Mouse (Mus musculus) liver, adult 2 months (tissue): ENCODE measurements at regions not wholly inside any gene's neighbourhood (a gene's known extent, or its start where the extent isn't known, plus 50 kb on each side); places are given as distances from the start of the nearest gene placed in this dataset.

ENCODE experiments used
- DNase-seq: peaks from one replicate; pipeline ENCODE4 v3.0.0-alpha.2; 2011; ENCODE audit warnings: low read depth, low spot score; ENCODE audit errors: extremely low read depth
- H3K27ac ChIP-seq: fragments of 200-500 bp; replicated peaks from 2 replicates; pipeline ENCODE4 v1.5.1; 2012; ENCODE audit warnings: low read depth, mild to moderate bottlenecking, control low read depth, inconsistent platforms, low read length; ENCODE audit not compliant: insufficient read depth
- H3K27me3 ChIP-seq: fragments of 200-500 bp; 2 replicates; pipeline ENCODE4 v1.6.1; 2012; ENCODE audit warnings: mild to moderate bottlenecking, moderate library complexity, low read length, inconsistent platforms; ENCODE audit not compliant: control insufficient read depth, insufficient read depth
- H3K36me3 ChIP-seq: fragments of 200-500 bp; 2 replicates; pipeline ENCODE4 v1.6.1; 2012; ENCODE audit warnings: low read length, inconsistent platforms; ENCODE audit not compliant: control insufficient read depth, insufficient read depth
- H3K4me1 ChIP-seq: fragments of 200-500 bp; 2 replicates; pipeline ENCODE4 v1.6.1; 2011; ENCODE audit warnings: low read length; ENCODE audit not compliant: control insufficient read depth, insufficient read depth
- H3K4me3 ChIP-seq: fragments of 200-500 bp; 2 replicates; pipeline ENCODE4 v1.5.1; 2011; ENCODE audit warnings: low read depth, mild to moderate bottlenecking, control low read depth, low read length, moderate library complexity; ENCODE audit not compliant: insufficient read depth
- H3K79me2 ChIP-seq: fragments of 200-500 bp; 2 replicates; pipeline ENCODE4 v1.6.1; 2012; ENCODE audit warnings: inconsistent platforms, mild to moderate bottlenecking, low read length, moderate library complexity; ENCODE audit not compliant: control insufficient read depth, insufficient read depth
- H3K9ac ChIP-seq: fragments of 200-500 bp; 2 replicates; pipeline ENCODE4 v1.6.1; 2012; ENCODE audit warnings: low read depth, mild to moderate bottlenecking, control low read depth, inconsistent platforms, low read length
- CTCF ChIP-seq: fragments of 200-500 bp; IDR thresholded peaks from 2 replicates; pipeline ENCODE4 v1.5.1; 2011; ENCODE audit warnings: low read depth, low read length, control low read depth
- POLR2A ChIP-seq: fragments of 200-500 bp; IDR thresholded peaks from 2 replicates; pipeline ENCODE4 v1.6.1; 2011; ENCODE audit warnings: low read length, control low read depth; ENCODE audit not compliant: insufficient read depth; ENCODE audit errors: extremely low read depth
- WGBS: fragments of 180-500 bp; shearing (Covaris S2); methylation state at CpG from one replicate; pipeline ENCODE4 v1.1.7; 2018; 5-methylcytosine and 5-hydroxymethylcytosine counted together

- no peak for TF ChIP-seq POLR2A
- TF ChIP-seq CTCF = no peak
- Histone ChIP-seq H3K4me1 (no peaks in the 10 kb centered on the region), H3K27ac (no peak overlapping the region), H3K27me3 (no peaks in the 10 kb centered on the region), H3K4me3 (no peak overlapping the region), H3K79me2 (no peaks in the 10 kb centered on the region), H3K36me3 (no peaks in the 10 kb centered on the region), H3K9ac (no peak overlapping the region)
- DNase-seq = no peak
- WGBS = 67% methylated on average over 3 of the region's 3 CpGs
These were observed 631.8 kb downstream of the Dok5 start for GRCm38 (mm10) chr2:171363381-171363780.

DNA sequence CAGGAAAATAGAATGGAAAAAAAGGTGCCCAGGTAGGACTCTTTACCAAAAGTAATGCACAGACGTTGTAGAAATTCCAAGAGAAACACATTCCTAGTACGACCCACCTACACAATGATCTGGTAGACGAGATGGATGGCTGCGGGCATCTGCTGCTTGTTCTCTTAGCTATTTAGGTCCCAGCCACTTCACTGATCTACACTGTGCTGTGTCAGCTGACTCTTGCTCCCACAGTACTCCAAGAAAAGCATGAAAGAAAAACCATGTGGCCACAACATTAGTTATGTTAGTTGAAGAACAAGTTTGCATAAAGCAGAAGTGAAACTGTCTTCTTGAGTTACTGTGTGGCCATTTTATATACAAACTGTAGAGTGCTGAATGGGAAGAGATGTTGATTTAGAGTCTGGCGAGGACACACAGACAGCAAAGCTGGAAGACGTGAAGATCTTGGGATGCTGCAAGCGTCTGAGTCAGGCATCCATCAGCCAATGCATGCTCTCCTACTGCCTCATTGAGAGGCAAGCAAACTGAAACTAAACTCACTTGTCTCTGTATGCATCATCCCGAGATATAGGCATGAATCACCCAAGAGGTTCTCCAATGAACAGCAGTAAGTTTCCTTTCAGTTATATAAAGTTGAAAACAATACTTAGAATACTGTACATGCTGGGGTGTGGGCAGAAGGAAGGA lies 626.6 kb downstream of the Dok5 start:
- Histone ChIP-seq H3K9ac (no peak overlapping the region), H3K4me3 (no peak overlapping the region), H3K27me3 (no peaks in the 10 kb centered on the region), H3K27ac (no peak overlapping the region), H3K79me2 (no peaks in the 10 kb centered on the region), H3K36me3 (no peaks in the 10 kb centered on the region), H3K4me1 (no peaks in the 10 kb centered on the region)
- 77% methylated on average over 8 of the region's 8 CpGs for WGBS
- DNase-seq = peak; percentile 1
- no peak for TF ChIP-seq POLR2A
- no peak for TF ChIP-seq CTCF

GRCm38 (mm10) chr2:171348156-171348555 lies 616.5 kb downstream of the Dok5 start:
- H3K27me3 ChIP-seq = no peaks in the 10 kb centered on the region
- H3K27ac ChIP-seq = no peak overlapping the region
- DNase-seq = no peak
- H3K4me3 ChIP-seq = no peak overlapping the region
- H3K79me2 ChIP-seq = no peaks in the 10 kb centered on the region
- no peaks in the 10 kb centered on the region for H3K36me3 ChIP-seq
- no peaks in the 10 kb centered on the region for H3K4me1 ChIP-seq
- TF ChIP-seq POLR2A = no peak
- no peak for TF ChIP-seq CTCF
- WGBS = 80% methylated on average over 2 of the region's 2 CpGs
- no peak overlapping the region for H3K9ac ChIP-seq

- H3K4me1 ChIP-seq = no peaks in the 10 kb centered on the region
- H3K4me3 ChIP-seq = no peak overlapping the region
- WGBS = 74% methylated on average over 14 of the region's 14 CpGs
- H3K27ac ChIP-seq = no peak overlapping the region
- no peaks in the 10 kb centered on the region for H3K27me3 ChIP-seq
- H3K79me2 ChIP-seq = no peaks in the 10 kb centered on the region
- TF ChIP-seq POLR2A = no peak
- TF ChIP-seq CTCF = no peak
- no peak for DNase-seq
- no peaks in the 10 kb centered on the region for H3K36me3 ChIP-seq
- H3K9ac ChIP-seq = no peak overlapping the region
These were observed 602.5 kb downstream of the Dok5 start for GRCm38 (mm10) chr2:171333816-171334757.

GRCm38 (mm10) chr2:171332826-171333225 lies 601.2 kb downstream of the Dok5 start:
- TF ChIP-seq CTCF (no peak), POLR2A (no peak)
- Histone ChIP-seq H3K36me3 (no peaks in the 10 kb centered on the region), H3K79me2 (no peaks in the 10 kb centered on the region), H3K4me3 (no peak overlapping the region), H3K27ac (no peak overlapping the region), H3K9ac (no peak overlapping the region), H3K4me1 (no peaks in the 10 kb centered on the region), H3K27me3 (no peaks in the 10 kb centered on the region)
- WGBS = 83% methylated on average over 8 of the region's 8 CpGs
- no peak for DNase-seq

DNA sequence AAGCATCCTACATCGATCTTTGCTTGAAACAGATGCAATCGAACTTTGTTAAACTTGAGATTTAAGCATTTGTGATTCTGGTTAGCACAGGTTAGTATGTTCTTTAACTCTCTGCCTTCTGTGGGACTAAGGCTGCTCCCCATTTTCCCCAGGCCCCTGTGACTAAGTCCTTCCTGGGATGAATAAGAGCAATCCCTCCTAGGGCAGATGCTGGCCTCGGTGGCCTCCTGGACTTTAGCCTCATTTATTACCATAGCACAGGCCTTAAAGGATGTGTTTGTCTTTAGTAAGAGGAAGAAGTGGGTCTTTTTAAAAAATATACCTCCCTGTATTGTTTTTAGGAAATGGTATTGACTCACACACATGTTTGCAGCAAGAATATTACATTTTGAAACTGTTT lies 599.9 kb downstream of the Dok5 start:
- no peaks in the 10 kb centered on the region for H3K27me3 ChIP-seq
- no peak overlapping the region for H3K9ac ChIP-seq
- H3K27ac ChIP-seq = no peak overlapping the region
- no peak overlapping the region for H3K4me3 ChIP-seq
- no peaks in the 10 kb centered on the region for H3K36me3 ChIP-seq
- H3K4me1 ChIP-seq = no peaks in the 10 kb centered on the region
- 93% methylated on average over 3 of the region's 3 CpGs for WGBS
- H3K79me2 ChIP-seq = no peaks in the 10 kb centered on the region
- DNase-seq = no peak
- no peak for TF ChIP-seq POLR2A
- TF ChIP-seq CTCF = no peak
